In the genomic region with DNA sequence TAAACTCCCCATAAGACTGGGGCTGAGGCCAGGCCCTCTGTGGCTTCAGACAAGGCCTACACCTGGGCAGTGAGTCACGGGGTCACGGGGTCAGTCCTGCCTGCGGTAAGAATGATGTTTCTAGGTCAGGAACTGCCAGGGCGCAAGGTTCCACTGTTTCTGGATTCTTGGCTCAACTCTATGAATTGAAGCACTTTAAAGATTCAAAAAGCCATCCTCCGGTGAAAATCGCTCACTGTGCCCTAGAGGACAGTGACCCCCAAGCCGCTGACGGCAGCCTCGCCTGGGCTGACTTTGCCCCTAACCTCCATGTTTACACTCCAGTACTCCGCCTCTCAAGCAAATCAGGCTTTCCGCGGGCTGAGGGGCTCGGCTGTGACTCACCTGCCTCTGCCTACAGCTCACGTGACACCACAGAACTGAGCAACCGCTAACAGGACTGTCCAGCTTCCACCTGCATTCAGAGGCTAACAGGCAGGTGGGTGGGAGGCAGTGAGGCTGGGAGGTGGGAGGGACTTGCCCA, we compare ENCODE assay signal across 15 mouse cellular contexts. TPM values are rescaled to one million over a fixed set of nuclear protein-coding genes. Genes with fewer than 3 reads are reported as not detected.
DNase-seq lines count a peak whose midpoint lies in the region; ATAC-seq and TF ChIP-seq lines count a peak whose summit lies in the region.
"Had no signal": no experiment of that assay in that cellular context is flagged by ENCODE, and none has a peak within 500 bp of the region (broad histone marks: within the 10 kb centered on the region; RNA-seq: fewer than 3 reads in every experiment).

No protein-coding gene starts in this region.

- no peak for TF ChIP-seq POLR2A in kidney, adult 2 months (IDR thresholded peaks at IDR 0.05; ENCODE audit: low read depth, low read length)

- no peaks in the 10 kb centered on the region for H3K36me3 ChIP-seq in kidney, adult 2 months (ENCODE audit: control insufficient read depth, insufficient read depth, low read length)
- no peaks in the 10 kb centered on the region for H3K36me3 ChIP-seq in liver, embryonic 12.5 days

- whole genome bisulfite sequencing in kidney, adult 2 months = 25% methylated on average over 15 of the region's 15 CpGs
- 50% methylated on average over 15 of the region's 15 CpGs for WGBS in liver, embryonic 12.5 days (ENCODE audit: insufficient replicate concordance)

- intact Hi-C loops in left cerebral cortex, postnatal 10 days (cut with DNase I) = no loop called here

- H3K27me3 ChIP-seq in kidney, adult 2 months (replicated peaks; ENCODE audit: control insufficient read depth, insufficient read depth, low read length) = no peaks in the 10 kb centered on the region
- no peaks in the 10 kb centered on the region for H3K27me3 ChIP-seq in liver, embryonic 12.5 days (replicated peaks)

- peak; percentile 60 for ATAC-seq in liver, embryonic 12.5 days

- H3K4me3 ChIP-seq in kidney, adult 2 months (ENCODE audit: insufficient read depth, low read depth, low read length) = no peak overlapping the region
- no peak overlapping the region for H3K4me3 ChIP-seq in liver, embryonic 12.5 days
- H3K4me3 ChIP-seq: gastrocnemius, adult 2 months had no signal

- H3K9me3 ChIP-seq in liver, embryonic 12.5 days (replicated peaks) = no peaks in the 10 kb centered on the region

- no peak overlapping the region for H3K4me2 ChIP-seq in liver, embryonic 12.5 days

- H3K9ac ChIP-seq in liver, embryonic 12.5 days = no peak overlapping the region

- no peaks in the 10 kb centered on the region for H3K4me1 ChIP-seq in kidney, adult 2 months (ENCODE audit: control insufficient read depth, insufficient read depth, low read length)
- H3K4me1 ChIP-seq in liver, embryonic 12.5 days = no peaks in the 10 kb centered on the region

- no peak for TF ChIP-seq CTCF in kidney, adult 2 months (conservative IDR thresholded peaks at IDR 0.05; ENCODE audit: insufficient read depth, insufficient read length, low read depth, low read length)

- H3K27ac ChIP-seq in kidney, adult 2 months (ENCODE audit: insufficient read depth, low read depth, low read length) = no peak overlapping the region
- H3K27ac ChIP-seq in liver, embryonic 12.5 days = no peak overlapping the region
- H3K27ac ChIP-seq: gastrocnemius, adult 2 months; macrophage had no signal

- DNase-seq in urinary bladder, adult 2 months (ENCODE audit: low spot score) = peak; percentile 26
- DNase-seq in urinary bladder, postnatal 10 days (ENCODE audit: low spot score) = no peak
- DNase-seq in kidney, adult 2 months = peak; percentile 86
- DNase-seq in yolk sac, embryonic 10.5 days (ENCODE audit: low spot score) = peak; percentile 92
- DNase-seq in gastrocnemius, postnatal 4 days (ENCODE audit: low spot score in 2 of 2) = no peak
- DNase-seq in left cerebral cortex, postnatal 10 days (ENCODE audit: extremely low spot score in 1 of 2, low spot score in 2 of 2) = no peak
- no peak for DNase-seq in heart, adult 11 months
- DNase-seq: gastrocnemius, adult 2 months; heart, postnatal 36 days; thymus, postnatal 36 days had no signal

RNA-seq across cellular contexts. Expression of a gene that starts 43.7 kb away (rescaled TPM):
- polyA plus RNA-seq in urinary bladder, adult 2 months (2012; rRNA removed) = 0.03 and 0.04 TPM in 2 replicates
- 0.03 and 0.11 TPM in 2 replicates for polyA plus RNA-seq in kidney, adult 2 months (2012; rRNA removed)
- polyA plus RNA-seq in liver, embryonic 12.5 days (2016; fragmentation: Nextera tagmentation; extraction: Ambion mirVana) = 0.02 and 0.19 TPM in 2 replicates
- total RNA-seq in gastrocnemius, postnatal 4 days (2021) = under 1 TPM; 0.12 to 0.18 TPM
- total RNA-seq in left cerebral cortex, postnatal 10 days (2021) = 10 to 100 TPM; 52.2 to 57.0 TPM
- total RNA-seq: adrenal gland, adult 18-20 months; MEL had no signal
- polyA plus RNA-seq: macrophage; spleen, adult 2 months had no signal

Comparison
In these comparisons a context has a peak if more than half of its experiments do, and no peak if none do; other contexts are left out.
1. DNase-seq: peak in urinary bladder, adult 2 months (single experiment), kidney, adult 2 months (single experiment) and yolk sac, embryonic 10.5 days (single experiment); none in urinary bladder, postnatal 10 days (single experiment), gastrocnemius, postnatal 4 days (0 of 2), left cerebral cortex, postnatal 10 days (0 of 2) and heart, adult 11 months (single experiment).